Mouse (Mus musculus) lung, embryonic 15.5 days (tissue): ENCODE measurements around the gene Hoxa7. TPM values are rescaled to one million over a fixed set of nuclear protein-coding genes. Genes with fewer than 3 reads are reported as not detected.
A peak's percentile ranks its signal among the peaks of the same experiment; 100 is the strongest.

Experiments used
- ATAC-seq: fragments of 200-750 bp; cut with Nextera tagmentation; 2 replicates; pipeline ENCODE4 v1.8.0; 2017; ENCODE audit warnings: moderate number of reproducible peaks, borderline replicate concordance; ENCODE audit not compliant: low FRiP score, low TSS enrichment; ENCODE audit errors: extremely low read depth
- H3K27ac ChIP-seq: fragments of 300-500 bp; sonication (generic); 2 replicates; pipeline ENCODE4 v1.5.1; 2015; ENCODE audit warnings: moderate library complexity, mild to moderate bottlenecking, inconsistent platforms
- H3K27me3 ChIP-seq: fragments of 300-500 bp; sonication (generic); 2 replicates; pipeline ENCODE4 v1.6.1; 2015; ENCODE audit warnings: inconsistent platforms
- H3K36me3 ChIP-seq: fragments of 300-500 bp; sonication (generic); 2 replicates; pipeline ENCODE4 v1.6.1; 2015; ENCODE audit warnings: inconsistent platforms
- H3K4me1 ChIP-seq: fragments of 300-500 bp; sonication (generic); 2 replicates; pipeline ENCODE4 v1.6.1; 2015; ENCODE audit warnings: inconsistent platforms
- H3K4me2 ChIP-seq: fragments of 300-500 bp; sonication (generic); 2 replicates; pipeline ENCODE4 v1.6.1; 2015; ENCODE audit warnings: inconsistent platforms, mild to moderate bottlenecking, moderate library complexity
- H3K4me3 ChIP-seq: fragments of 300-500 bp; sonication (generic); 2 replicates; pipeline ENCODE4 v1.5.1; 2015; ENCODE audit warnings: mild to moderate bottlenecking, inconsistent platforms
- H3K9ac ChIP-seq: fragments of 300-500 bp; sonication (generic); 2 replicates; pipeline ENCODE4 v1.6.1; 2015; ENCODE audit warnings: inconsistent platforms
- H3K9me3 ChIP-seq: fragments of 300-500 bp; sonication (generic); 2 replicates; pipeline ENCODE4 v1.6.1; 2016; ENCODE audit warnings: inconsistent platforms
- WGBS: fragments of 180-500 bp; shearing (Covaris S2); methylation state at CpG from one replicate; pipeline ENCODE4 v1.1.7; 2015; 5-methylcytosine and 5-hydroxymethylcytosine counted together
- polyA plus RNA-seq: library from polyadenylated mRNA; unstranded; fragments of >200 nt; fragmentation: Nextera tagmentation; extraction: Ambion mirVana; gene quantifications from 2 replicates; pipeline ENCODE4 v1.2.1, GENCODE M21; 2015

Hoxa7 gene
- polyA plus RNA-seq, 1 experiment from 2014 or later: 5.5 TPM

DNA sequence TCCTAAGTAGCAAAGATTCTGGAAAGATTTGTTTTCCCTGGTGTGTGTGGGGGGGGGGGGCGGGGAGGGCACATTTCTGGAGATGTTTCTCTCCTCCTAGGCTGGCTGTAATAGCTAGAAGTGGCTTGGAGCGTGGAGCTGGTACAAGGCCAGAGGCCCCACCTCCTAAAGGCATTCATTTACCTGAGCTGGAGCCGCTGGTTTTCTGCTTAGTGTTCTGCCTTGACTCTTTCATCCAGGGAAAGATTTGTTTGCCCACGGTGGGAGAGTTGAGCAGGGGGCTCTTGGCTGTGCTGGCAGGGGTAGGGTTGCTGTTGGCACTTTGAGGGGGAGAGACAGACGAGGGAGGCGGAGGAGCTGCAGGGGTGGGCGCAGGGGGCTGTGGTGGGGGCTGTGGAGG lies 49.7 kb downstream of the Hoxa7 start:
- Histone ChIP-seq H3K9ac (peak overlapping the region; percentile 53), H3K27me3 (peaks cover 76% of the 10 kb centered on the region), H3K9me3 (no peaks in the 10 kb centered on the region), H3K4me1 (peaks cover 35% of the 10 kb centered on the region), H3K36me3 (no peaks in the 10 kb centered on the region), H3K27ac (peak overlapping the region; percentile 95), H3K4me3 (peak overlapping the region; percentile 40), H3K4me2 (peak overlapping the region; percentile 90)
- 13% methylated on average over 7 of the region's 7 CpGs for WGBS
- ATAC-seq: no peak

DNA sequence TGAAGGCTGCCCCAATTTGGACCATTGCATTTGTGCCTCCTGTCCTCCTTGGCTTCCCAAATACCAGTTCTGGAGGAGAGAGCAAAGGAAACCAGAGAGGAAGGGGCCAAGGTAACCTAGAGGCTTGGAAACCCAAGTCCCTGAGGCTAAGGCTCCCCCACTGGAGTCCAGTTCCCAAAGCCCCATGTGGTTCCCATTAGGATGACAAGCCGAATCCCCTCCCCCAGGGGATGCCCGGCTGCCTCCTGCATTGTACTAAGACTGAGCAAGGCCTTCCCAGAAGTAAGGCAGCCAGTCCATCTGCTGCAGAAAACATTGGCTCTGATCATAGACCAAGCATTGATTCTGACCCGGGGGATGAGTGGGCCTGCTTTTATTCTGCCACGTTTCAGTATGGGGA lies 50.3 kb downstream of the Hoxa7 start:
- 6% methylated on average over 4 of the region's 4 CpGs for WGBS
- peaks cover 35% of the 10 kb centered on the region for H3K4me1 ChIP-seq
- ATAC-seq: no peak
- H3K36me3 ChIP-seq: no peaks in the 10 kb centered on the region
- H3K4me3 ChIP-seq: no peak overlapping the region
- peak overlapping the region; percentile 95 for H3K27ac ChIP-seq
- no peaks in the 10 kb centered on the region for H3K9me3 ChIP-seq
- H3K27me3 ChIP-seq: peaks cover 77% of the 10 kb centered on the region
- no peak overlapping the region for H3K9ac ChIP-seq
- H3K4me2 ChIP-seq: peak overlapping the region; percentile 90

DNA sequence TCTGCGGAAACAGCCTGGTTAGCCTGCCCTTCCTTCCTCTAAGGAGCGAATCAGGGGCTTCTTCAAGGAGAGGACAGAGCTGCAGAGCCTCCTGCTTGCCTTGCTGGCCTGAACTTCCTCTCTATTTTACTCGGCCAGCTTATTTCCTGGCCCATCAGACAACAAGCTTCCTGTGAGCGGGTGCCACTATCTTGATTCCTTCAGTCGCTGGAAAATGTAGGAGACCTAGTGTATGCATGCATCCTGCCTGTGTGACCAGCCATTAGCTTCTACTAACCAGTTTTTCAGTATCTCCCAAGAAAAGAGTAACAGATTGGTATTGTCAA lies 50.8 kb downstream of the Hoxa7 start:
- Histone ChIP-seq H3K9me3 (no peaks in the 10 kb centered on the region), H3K9ac (peak overlapping the region; percentile 44), H3K27ac (peak overlapping the region; percentile 95), H3K4me1 (peaks cover 37% of the 10 kb centered on the region), H3K36me3 (no peaks in the 10 kb centered on the region), H3K27me3 (peaks cover 74% of the 10 kb centered on the region), H3K4me3 (peak overlapping the region; percentile 29), H3K4me2 (peak overlapping the region; percentile 90)
- 18% methylated on average over 5 of the region's 5 CpGs for WGBS
- ATAC-seq: no peak

DNA sequence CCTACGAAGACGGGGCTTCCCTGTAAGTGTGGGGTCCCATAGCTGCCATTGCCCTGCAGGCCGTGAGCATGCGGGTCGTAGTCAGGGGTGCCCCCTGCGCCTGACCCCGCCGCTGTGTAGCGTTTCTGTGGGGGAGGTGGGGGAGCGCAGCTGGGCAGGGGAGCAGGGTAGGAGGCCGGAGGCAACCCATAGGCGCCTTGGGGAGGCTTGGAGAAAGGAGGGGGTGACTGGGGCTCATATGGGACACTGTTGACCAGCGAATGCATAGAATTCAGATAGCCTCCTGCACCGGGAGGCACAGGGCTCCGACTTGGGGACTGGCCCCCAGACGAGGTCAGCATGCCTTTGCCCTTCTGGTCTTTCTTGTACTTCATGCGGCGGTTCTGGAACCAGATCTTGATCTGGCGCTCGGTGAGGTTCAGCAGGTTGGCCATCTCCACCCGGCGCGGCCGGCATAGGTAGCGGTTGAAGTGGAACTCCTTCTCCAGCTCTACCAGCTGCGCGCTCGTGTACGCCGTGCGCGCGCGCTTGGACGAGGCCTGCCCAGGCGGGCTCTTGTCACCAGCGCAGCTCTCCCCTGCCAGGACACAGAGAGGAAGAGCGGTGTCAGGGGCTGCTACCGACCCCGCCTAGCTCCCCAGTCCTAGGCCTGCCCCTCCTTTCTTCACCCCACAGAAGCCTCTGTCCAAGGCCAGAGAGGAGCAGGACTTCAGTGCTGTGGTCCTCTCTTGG lies 51.3 kb downstream of the Hoxa7 start:
- H3K9me3 ChIP-seq: no peaks in the 10 kb centered on the region
- H3K36me3 ChIP-seq: no peaks in the 10 kb centered on the region
- peak overlapping the region; percentile 95 for H3K27ac ChIP-seq
- peaks cover 76% of the 10 kb centered on the region for H3K27me3 ChIP-seq
- H3K4me2 ChIP-seq: peak overlapping the region; percentile 90
- peak; percentile 37; the same call in 1 of the 2 replicates for ATAC-seq
- peak overlapping the region; percentile 44 for H3K9ac ChIP-seq
- H3K4me1 ChIP-seq: peaks cover 39% of the 10 kb centered on the region
- H3K4me3 ChIP-seq: peak overlapping the region; percentile 29
- WGBS: 4% methylated on average over 40 of the region's 40 CpGs

DNA sequence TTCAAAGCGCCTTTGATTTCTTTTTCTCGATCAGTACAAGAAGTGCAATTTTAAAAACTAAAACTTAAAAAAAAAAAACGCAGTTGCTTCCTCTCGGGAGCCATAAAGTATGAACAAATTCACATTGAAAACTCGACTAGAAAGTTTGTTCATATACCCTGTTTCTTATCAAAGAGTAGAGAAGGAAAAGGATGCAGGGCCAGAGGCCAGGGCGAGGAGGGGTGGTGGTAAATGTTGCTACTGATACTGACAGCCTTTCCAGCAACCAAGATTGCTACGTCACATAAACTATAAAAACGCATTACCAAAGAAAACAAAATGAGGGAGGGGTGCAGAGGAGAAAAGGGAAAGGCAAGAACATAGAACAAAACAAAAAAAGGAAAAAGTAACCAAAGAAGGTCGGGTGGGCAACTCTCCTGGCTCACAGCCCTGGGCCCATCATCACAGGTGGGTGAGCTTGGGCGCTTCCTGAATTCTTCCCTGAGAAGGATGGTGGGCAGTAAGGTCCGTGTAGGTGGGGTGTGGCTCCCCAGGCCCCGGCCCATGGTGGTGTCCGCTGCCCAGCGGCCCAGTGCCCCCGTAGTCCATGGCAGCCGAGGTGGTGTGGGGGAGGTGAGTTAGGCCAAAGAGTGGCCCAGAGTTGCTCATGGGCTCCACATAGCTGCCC lies 52.0 kb downstream of the Hoxa7 start:
- Histone ChIP-seq H3K27me3 (peaks cover 73% of the 10 kb centered on the region), H3K27ac (peak overlapping the region; percentile 95), H3K4me2 (peak overlapping the region; percentile 90), H3K4me3 (peak overlapping the region; percentile 29), H3K9ac (peak overlapping the region; percentile 44), H3K9me3 (no peaks in the 10 kb centered on the region), H3K36me3 (no peaks in the 10 kb centered on the region), H3K4me1 (peaks cover 42% of the 10 kb centered on the region)
- WGBS: 11% methylated on average over 16 of the region's 16 CpGs
- no peak for ATAC-seq

DNA sequence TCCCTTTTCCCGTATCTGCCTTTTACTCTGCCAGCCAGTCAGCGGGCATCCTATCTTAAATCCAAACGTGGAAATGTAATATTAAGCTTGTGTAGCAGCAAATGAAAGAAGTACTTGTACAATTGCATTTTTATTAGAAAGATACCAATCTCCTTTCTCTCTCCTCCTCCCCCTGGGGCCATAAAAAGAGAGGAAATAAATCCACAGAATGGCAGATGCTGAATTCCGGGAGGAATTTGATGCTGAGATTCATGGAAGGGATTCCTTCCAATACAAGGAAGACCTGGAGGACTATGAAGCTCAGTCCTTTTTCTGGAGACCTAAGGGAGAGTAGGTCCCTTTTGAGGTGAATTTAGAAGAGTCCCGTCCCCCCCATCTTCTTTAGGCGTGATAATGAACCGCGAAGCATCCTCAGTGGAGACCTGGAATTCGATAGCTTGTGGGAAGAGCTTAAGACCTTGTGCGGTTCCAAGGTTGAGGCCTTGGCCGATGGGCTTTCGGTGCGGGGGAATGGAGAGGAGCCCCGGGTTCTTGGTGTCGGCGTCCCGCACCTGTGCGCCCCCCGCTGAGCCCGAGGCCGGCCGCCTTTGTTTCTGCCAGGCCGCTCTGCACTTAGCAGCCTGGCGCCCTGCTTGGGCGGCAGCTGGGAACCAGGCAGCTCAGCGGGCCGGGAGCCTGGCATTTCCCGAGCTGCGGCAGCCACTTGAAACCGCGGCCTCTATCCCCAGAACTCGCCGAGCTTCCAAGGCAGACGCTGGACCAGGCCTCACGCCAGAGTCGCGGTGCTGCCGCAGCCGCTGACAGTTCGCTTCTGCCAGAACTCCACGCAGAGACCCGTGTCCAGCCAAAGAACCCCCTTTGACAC lies 53.2 kb downstream of the Hoxa7 start:
- H3K9me3 ChIP-seq: no peaks in the 10 kb centered on the region
- H3K9ac ChIP-seq: peak overlapping the region; percentile 62
- H3K4me3 ChIP-seq: peak overlapping the region; percentile 34
- no peaks in the 10 kb centered on the region for H3K36me3 ChIP-seq
- peaks cover 42% of the 10 kb centered on the region for H3K4me1 ChIP-seq
- ATAC-seq: no peak
- WGBS: 5% methylated on average over 42 of the region's 42 CpGs
- peak overlapping the region; percentile 90 for H3K4me2 ChIP-seq
- H3K27me3 ChIP-seq: peaks cover 72% of the 10 kb centered on the region
- H3K27ac ChIP-seq: peak overlapping the region; percentile 98

DNA sequence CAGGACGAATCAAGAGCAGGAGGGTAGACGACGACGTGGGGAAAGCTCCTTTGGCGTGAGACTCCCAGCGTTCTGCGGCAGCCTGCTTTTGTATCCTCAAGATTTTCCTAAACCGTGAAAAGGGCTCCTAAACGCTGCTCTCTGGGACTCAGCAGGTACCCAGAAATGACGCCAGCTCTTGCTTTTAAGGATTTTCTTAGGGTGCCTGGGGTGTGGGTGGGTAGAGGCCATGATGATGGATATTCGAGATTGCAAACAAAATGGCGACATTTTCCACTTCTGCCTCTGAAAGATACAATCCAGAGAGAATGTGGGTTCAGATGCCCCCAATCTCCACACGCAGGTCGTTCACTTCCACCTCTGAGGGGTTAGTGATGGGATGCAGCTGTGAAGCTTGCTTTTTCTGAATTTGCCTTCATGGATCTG lies 53.9 kb downstream of the Hoxa7 start:
- Histone ChIP-seq H3K36me3 (no peaks in the 10 kb centered on the region), H3K27ac (peak overlapping the region; percentile 98), H3K9ac (peak overlapping the region; percentile 62), H3K4me2 (peak overlapping the region; percentile 90), H3K27me3 (peaks cover 73% of the 10 kb centered on the region), H3K4me1 (peaks cover 39% of the 10 kb centered on the region), H3K4me3 (peak overlapping the region; percentile 34), H3K9me3 (no peaks in the 10 kb centered on the region)
- 12% methylated on average over 14 of the region's 14 CpGs for WGBS
- no peak for ATAC-seq

DNA sequence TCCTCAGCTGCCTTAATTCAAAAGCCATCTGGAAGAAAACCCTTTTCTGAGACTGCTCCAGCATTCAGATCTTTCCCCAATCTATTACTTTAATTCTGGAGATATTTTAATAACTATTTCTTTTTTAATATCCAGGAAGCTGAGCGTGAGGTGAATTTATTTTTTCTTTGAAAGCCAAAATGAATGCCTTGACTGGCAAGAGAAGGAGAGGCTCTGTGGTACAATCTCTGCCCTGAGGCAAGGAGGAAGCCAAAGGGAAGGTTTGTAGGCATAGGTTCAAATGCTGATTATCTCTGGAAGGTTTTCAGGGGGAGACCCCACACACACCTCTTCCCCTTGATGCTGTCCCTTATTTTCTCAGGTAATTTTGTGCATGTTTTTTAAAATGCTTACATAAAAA lies 54.5 kb downstream of the Hoxa7 start:
- Histone ChIP-seq H3K36me3 (no peaks in the 10 kb centered on the region), H3K27ac (peak overlapping the region; percentile 98), H3K9me3 (no peaks in the 10 kb centered on the region), H3K4me3 (peak overlapping the region; percentile 52), H3K4me2 (peak overlapping the region; percentile 90), H3K9ac (peak overlapping the region; percentile 62), H3K27me3 (peaks cover 69% of the 10 kb centered on the region), H3K4me1 (peaks cover 34% of the 10 kb centered on the region)
- ATAC-seq: no peak
- 21% methylated on average over 1 of the region's 1 CpGs for WGBS

DNA sequence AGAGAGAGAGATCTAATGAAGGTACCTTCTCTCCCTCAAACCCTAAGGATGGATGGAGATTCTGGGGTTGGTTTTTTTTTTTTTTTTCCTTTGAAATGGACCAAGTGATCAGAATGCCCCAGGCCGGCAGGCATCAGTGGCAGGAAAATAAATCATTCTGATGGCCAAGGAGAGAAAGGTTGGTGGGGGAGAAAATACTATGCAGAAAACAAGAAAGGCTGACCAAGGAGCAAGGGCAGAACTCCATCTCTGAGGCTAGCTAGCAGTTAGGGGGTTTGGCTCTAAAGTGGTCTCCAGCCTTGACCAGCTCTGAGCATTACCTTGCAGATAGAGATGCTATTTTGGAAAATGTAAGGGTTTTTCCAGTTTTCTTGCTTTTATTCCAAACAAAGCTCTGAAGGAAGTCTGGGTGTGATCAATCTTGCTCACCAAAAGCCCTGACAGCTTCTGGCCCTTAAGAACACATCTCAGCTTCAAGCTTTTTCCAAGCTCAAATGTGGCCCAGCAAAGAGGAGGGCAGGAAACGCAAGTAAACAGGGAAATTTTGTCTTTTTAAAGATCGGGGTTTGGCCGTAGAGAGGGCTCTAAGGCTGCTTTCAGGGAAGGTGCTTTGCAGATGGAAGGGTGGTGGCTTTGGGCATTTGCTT lies 55.1 kb downstream of the Hoxa7 start:
- no peak for ATAC-seq
- Histone ChIP-seq H3K27ac (peak overlapping the region; percentile 98), H3K27me3 (peaks cover 68% of the 10 kb centered on the region), H3K4me3 (peak overlapping the region; percentile 52), H3K4me1 (peaks cover 27% of the 10 kb centered on the region), H3K9me3 (no peaks in the 10 kb centered on the region), H3K4me2 (peak overlapping the region; percentile 90), H3K9ac (peak overlapping the region; percentile 62), H3K36me3 (no peaks in the 10 kb centered on the region)
- 11% methylated on average over 4 of the region's 4 CpGs for WGBS

DNA sequence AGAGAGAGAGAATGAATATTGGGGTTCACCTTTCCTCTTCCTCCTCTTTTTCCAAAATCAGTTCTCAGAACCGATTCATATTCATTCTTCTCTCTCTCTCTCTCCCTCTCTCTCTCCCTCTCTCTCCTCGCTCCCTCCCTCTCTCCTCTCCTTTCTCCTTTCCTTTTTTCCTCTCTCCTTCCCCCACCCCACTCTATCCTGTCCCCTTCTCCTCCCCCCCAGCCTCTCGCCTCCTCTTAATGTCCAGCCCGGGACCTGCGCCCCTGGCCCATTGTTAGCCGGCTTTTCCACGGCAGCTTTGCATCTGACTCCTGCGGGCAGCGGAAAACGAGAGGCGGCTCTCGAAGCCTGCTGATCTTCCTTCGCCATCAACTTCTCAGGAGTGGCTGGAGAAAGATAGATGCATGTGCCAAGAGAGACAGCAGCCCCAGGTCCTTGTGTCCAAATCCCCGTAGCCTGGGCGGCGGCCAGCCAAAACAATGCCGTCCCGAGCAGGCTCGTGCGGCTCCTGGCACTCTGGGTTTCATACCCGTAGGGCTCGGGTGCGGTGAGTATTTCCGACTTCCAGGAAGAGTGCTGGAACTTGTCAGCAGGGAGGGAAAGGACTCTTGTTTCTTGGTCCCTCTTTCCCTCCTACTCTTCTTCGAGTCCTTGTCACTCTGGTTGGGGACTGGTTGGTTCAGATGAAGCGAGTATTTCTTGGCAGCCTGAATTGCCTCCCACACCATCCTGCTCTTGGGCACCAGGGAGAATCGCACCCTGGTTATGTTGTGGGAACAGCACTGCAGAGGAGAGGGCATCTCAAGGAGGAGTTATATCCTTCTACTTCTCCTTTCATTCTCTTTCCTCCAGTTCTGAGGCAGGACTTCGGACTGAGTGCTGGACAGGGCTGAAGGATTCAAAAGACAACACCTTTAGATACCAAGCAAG lies 55.9 kb downstream of the Hoxa7 start:
- Histone ChIP-seq H3K27me3 (peaks cover 63% of the 10 kb centered on the region), H3K4me3 (peak overlapping the region; percentile 52), H3K27ac (peak overlapping the region; percentile 98), H3K36me3 (no peaks in the 10 kb centered on the region), H3K9ac (peak overlapping the region; percentile 62), H3K4me1 (peaks cover 22% of the 10 kb centered on the region), H3K9me3 (no peaks in the 10 kb centered on the region), H3K4me2 (peak overlapping the region; percentile 90)
- WGBS: 4% methylated on average over 28 of the region's 28 CpGs
- ATAC-seq: no peak
